Comparison of ENCODE assay signal across 23 mouse cellular contexts in the genomic region with DNA sequence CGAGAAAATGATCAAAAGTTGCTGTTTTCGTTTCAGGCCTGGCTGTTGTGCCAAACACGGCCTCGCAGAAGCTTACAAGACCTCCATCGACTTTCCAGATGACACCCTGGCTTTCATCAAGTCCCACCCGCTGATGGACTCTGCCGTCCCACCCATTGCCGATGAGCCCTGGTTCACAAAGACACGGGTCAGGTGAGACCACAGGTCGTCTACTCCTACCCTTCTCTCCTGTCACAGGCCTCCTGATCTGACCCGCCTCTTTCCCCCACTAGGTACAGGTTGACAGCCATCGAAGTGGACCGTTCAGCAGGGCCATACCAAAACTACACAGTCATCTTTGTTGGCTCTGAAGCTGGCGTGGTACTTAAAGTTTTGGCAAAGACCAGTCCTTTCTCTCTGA.
"Had no signal": no experiment of that assay in that cellular context is flagged by ENCODE, and none has a peak within 500 bp of the region (broad histone marks: within the 10 kb centered on the region; RNA-seq: fewer than 3 reads in every experiment).

No protein-coding gene starts in this region.

- H3K36me3 ChIP-seq: limb, embryonic 10.5 days; liver, embryonic 15.5 days had no signal

- H3K4me3 ChIP-seq: layer of hippocampus, adult 2 months; limb, embryonic 10.5 days; limb, embryonic 13.5 days; liver, embryonic 12.5 days; liver, embryonic 15.5 days; lung, embryonic 15.5 days; megakaryocyte, embryonic 14.5 days; midbrain, embryonic 10.5 days; neural tube, embryonic 12.5 days; neural tube, embryonic 15.5 days had no signal

- DNase-seq: kidney, postnatal 25 days; layer of hippocampus, adult 9-11 months; liver; lung, adult 18-20 months; lung, postnatal 10 days; lung, postnatal 36 days; midbrain, embryonic 14.5 days; right cerebral cortex, adult 18-20 months; right cerebral cortex, postnatal 14 days; right cerebral cortex, postnatal 4 days; thymus, postnatal 25 days had no signal

- H3K9ac ChIP-seq: limb, embryonic 13.5 days; liver, embryonic 12.5 days; liver, embryonic 15.5 days; lung, embryonic 15.5 days; neural tube, embryonic 12.5 days; neural tube, embryonic 15.5 days had no signal

- H3K4me2 ChIP-seq: limb, embryonic 13.5 days; liver, embryonic 12.5 days; liver, embryonic 15.5 days; lung, embryonic 15.5 days; neural tube, embryonic 12.5 days; neural tube, embryonic 15.5 days had no signal

- H3K9me3 ChIP-seq: limb, embryonic 10.5 days; limb, embryonic 13.5 days; liver, embryonic 12.5 days; liver, embryonic 15.5 days; lung, embryonic 15.5 days; midbrain, embryonic 10.5 days; neural tube, embryonic 12.5 days; neural tube, embryonic 15.5 days had no signal

- H3K4me1 ChIP-seq: limb, embryonic 10.5 days; liver, embryonic 12.5 days; liver, embryonic 15.5 days; lung, embryonic 15.5 days; midbrain, embryonic 10.5 days; neural tube, embryonic 12.5 days; neural tube, embryonic 15.5 days had no signal

- H3K27me3 ChIP-seq: limb, embryonic 13.5 days; liver, embryonic 12.5 days; liver, embryonic 15.5 days; lung, embryonic 15.5 days; neural tube, embryonic 12.5 days; neural tube, embryonic 15.5 days had no signal

- ATAC-seq: liver, embryonic 12.5 days had no signal

- H3K27ac ChIP-seq: kidney, postnatal 0 days; limb, embryonic 10.5 days; limb, embryonic 13.5 days; liver, embryonic 12.5 days; liver, embryonic 15.5 days; lung, embryonic 15.5 days; midbrain, embryonic 10.5 days; neural tube, embryonic 12.5 days; neural tube, embryonic 15.5 days; stomach, postnatal 0 days had no signal
